Mouse (Mus musculus) cerebellum, postnatal 10 days (tissue): ENCODE measurements around the gene Evi5.

ENCODE experiments used
- DNase-seq, 2 experiments: peaks; one replicate each; pipeline ENCODE4 v3.0.0; 2021; ENCODE audit warnings: mixed read lengths in 2 of 2

Evi5 gene

GRCm38 (mm10) chr5:107738296-107738695 lies 136.6 kb downstream of the Evi5 start:
- no peak for DNase-seq

GRCm38 (mm10) chr5:107736171-107736570 lies 138.7 kb downstream of the Evi5 start:
- DNase-seq: no peak

- no peak for DNase-seq
Observed at GRCm38 (mm10) chr5:107731844-107732243, 143.1 kb downstream of the Evi5 start.

GRCm38 (mm10) chr5:107731408-107731807 lies 143.5 kb downstream of the Evi5 start:
- DNase-seq: no peak

- no peak for DNase-seq
Observed at GRCm38 (mm10) chr5:107727007-107727402, 147.9 kb downstream of the Evi5 start.

- DNase-seq: peak in 1 of 2 experiments; percentile 37
Observed at GRCm38 (mm10) chr5:107726281-107727006, 148.5 kb downstream of the Evi5 start.

GRCm38 (mm10) chr5:107725435-107726261 lies 149.3 kb downstream of the Evi5 start, which contains the start of gene Gfi1:
Gene Gfi1 (minus strand): TSS chr5:107726036.
- DNase-seq: peak; percentile 50 to 51

GRCm38 (mm10) chr5:107724661-107725434 lies 150.1 kb downstream of the Evi5 start:
- peak; percentile 21 to 30 for DNase-seq

GRCm38 (mm10) chr5:107723541-107724511 lies 151.1 kb downstream of the Evi5 start:
- DNase-seq: peak; percentile 34 to 35

- peak; percentile 40 to 52 for DNase-seq
Observed at GRCm38 (mm10) chr5:107722661-107723532, 152.0 kb downstream of the Evi5 start.

- peak in 1 of 2 experiments; percentile 37 for DNase-seq
Observed at GRCm38 (mm10) chr5:107721638-107722011, 153.3 kb downstream of the Evi5 start.

GRCm38 (mm10) chr5:107720991-107721637 lies 153.8 kb downstream of the Evi5 start:
- peak; percentile 23 to 48 for DNase-seq

GRCm38 (mm10) chr5:107720511-107720910 lies 154.4 kb downstream of the Evi5 start:
- no peak for DNase-seq

GRCm38 (mm10) chr5:107719786-107720185 lies 155.1 kb downstream of the Evi5 start:
- DNase-seq: no peak

- DNase-seq: no peak
Observed at GRCm38 (mm10) chr5:107719209-107719608, 155.7 kb downstream of the Evi5 start.

- no peak for DNase-seq
Observed at GRCm38 (mm10) chr5:107717871-107718361, 157.0 kb downstream of the Evi5 start.

GRCm38 (mm10) chr5:107711689-107712088 lies 163.2 kb downstream of the Evi5 start:
- no peak for DNase-seq

- no peak for DNase-seq
Observed at GRCm38 (mm10) chr5:107708124-107708797, 166.6 kb downstream of the Evi5 start.

GRCm38 (mm10) chr5:107706262-107706661 lies 168.6 kb downstream of the Evi5 start:
- DNase-seq: no peak
